Mouse (Mus musculus): Measurements from ENCODE around the gene Tmem219. TPM values are rescaled to one million over a fixed set of nuclear protein-coding genes. Genes with fewer than 3 reads are reported as not detected.

Gene Tmem219
- polyA plus RNA-seq, 1 experiment from 2014 or later = 51.9 TPM

GRCm38 (mm10) chr7:126959780-126960179 is 37.1 kb upstream of the Tmem219 start:
- no peaks in the 10 kb centered on the region for H3K4me1 ChIP-seq (replicated peaks; ENCODE audit: insufficient read depth, low read length)
- H3K9ac ChIP-seq (ENCODE audit: low read depth, low read length) = no peak overlapping the region
- DNase-seq (ENCODE audit: low spot score) (no peak), ATAC-seq (replicated peaks; ENCODE audit: low FRiP score, low read depth) (no peak)
- H3K4me2 ChIP-seq (ENCODE audit: low read length) = no peak overlapping the region
- 54% methylated on average over 9 of the region's 9 CpGs for WGBS
- H3K4me3 ChIP-seq (replicated peaks; ENCODE audit: low read depth, low read length) = no peak overlapping the region
- H3K27ac ChIP-seq = no peak overlapping the region
- no peak for TF ChIP-seq CTCF (IDR thresholded peaks at IDR 0.05; ENCODE audit: low read depth)
- no peaks in the 10 kb centered on the region for H3K27me3 ChIP-seq (ENCODE audit: insufficient read depth, low read length)
- H3K9me3 ChIP-seq (replicated peaks; ENCODE audit: low read length) = no peaks in the 10 kb centered on the region
- H3K36me3 ChIP-seq (ENCODE audit: insufficient read depth, low read length) = no peaks in the 10 kb centered on the region

DNA sequence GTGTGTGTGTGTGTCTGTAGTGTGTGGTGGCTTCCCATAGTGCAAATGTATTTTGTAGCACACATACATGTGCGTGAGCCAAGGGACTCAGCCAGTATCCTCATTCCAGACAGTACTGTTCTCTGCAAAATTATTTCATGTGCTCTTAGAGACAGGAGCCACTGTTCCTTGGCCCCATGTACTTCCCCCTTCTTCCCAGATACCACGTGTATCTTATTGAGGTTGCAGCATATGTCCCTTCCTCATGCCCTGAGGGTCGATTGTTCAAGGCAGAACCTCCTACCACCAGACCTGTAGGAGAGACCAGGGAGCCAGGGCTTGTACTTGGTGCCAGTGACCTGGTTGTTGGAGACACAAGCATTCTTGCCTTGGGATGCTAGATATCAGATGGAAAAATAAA is 32.4 kb upstream of the Tmem219 start:
- 51% methylated on average over 3 of the region's 3 CpGs for WGBS
- Histone ChIP-seq H3K27ac (no peak overlapping the region), H3K4me2 (ENCODE audit: low read length) (no peak overlapping the region), H3K9me3 (replicated peaks; ENCODE audit: low read length) (no peaks in the 10 kb centered on the region), H3K4me1 (replicated peaks; ENCODE audit: insufficient read depth, low read length) (peaks cover 2% of the 10 kb centered on the region; the same call in 1 of the 2 replicates), H3K4me3 (replicated peaks; ENCODE audit: low read depth, low read length) (no peak overlapping the region), H3K36me3 (ENCODE audit: insufficient read depth, low read length) (no peaks in the 10 kb centered on the region), H3K27me3 (ENCODE audit: insufficient read depth, low read length) (peaks cover 9% of the 10 kb centered on the region), H3K9ac (ENCODE audit: low read depth, low read length) (no peak overlapping the region)
- DNase-seq (ENCODE audit: low spot score) = no peak
- TF ChIP-seq CTCF (IDR thresholded peaks at IDR 0.05; ENCODE audit: low read depth) = no peak
- no peak for ATAC-seq (replicated peaks; ENCODE audit: low FRiP score, low read depth)

DNA sequence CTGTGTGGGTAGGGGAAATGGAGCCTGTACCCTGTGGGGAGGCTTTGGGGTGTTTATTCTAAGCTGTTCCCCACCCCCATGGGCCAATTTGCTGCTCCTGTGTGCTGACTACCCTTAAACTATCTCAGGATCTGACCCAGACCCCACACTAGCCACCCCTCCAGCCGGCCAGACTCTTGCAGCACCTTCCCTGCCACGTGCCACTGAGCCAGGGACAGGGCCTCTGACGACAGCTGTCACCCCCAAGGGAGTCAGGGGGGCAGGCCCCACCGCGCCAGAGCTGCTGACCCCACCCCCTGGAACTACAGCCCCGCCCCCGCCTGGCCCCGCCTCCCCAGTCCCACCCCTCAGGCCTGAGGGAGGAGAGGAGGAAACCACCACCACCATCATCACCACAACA is 29.9 kb upstream of the Tmem219 start:
- no peak for DNase-seq (ENCODE audit: low spot score)
- Histone ChIP-seq H3K9me3 (replicated peaks; ENCODE audit: low read length) (no peaks in the 10 kb centered on the region), H3K9ac (ENCODE audit: low read depth, low read length) (no peak overlapping the region), H3K36me3 (ENCODE audit: insufficient read depth, low read length) (no peaks in the 10 kb centered on the region), H3K4me3 (replicated peaks; ENCODE audit: low read depth, low read length) (no peak overlapping the region), H3K4me1 (replicated peaks; ENCODE audit: insufficient read depth, low read length) (peaks cover 10% of the 10 kb centered on the region; the same call in 1 of the 2 replicates), H3K27ac (no peak overlapping the region), H3K4me2 (ENCODE audit: low read length) (no peak overlapping the region), H3K27me3 (ENCODE audit: insufficient read depth, low read length) (peaks cover 12% of the 10 kb centered on the region)
- no peak for TF ChIP-seq CTCF (IDR thresholded peaks at IDR 0.05; ENCODE audit: low read depth)
- WGBS = 0% methylated on average over 8 of the region's 8 CpGs
- ATAC-seq (replicated peaks; ENCODE audit: low FRiP score, low read depth) = no peak; the same call in 1 of the 2 replicates

DNA sequence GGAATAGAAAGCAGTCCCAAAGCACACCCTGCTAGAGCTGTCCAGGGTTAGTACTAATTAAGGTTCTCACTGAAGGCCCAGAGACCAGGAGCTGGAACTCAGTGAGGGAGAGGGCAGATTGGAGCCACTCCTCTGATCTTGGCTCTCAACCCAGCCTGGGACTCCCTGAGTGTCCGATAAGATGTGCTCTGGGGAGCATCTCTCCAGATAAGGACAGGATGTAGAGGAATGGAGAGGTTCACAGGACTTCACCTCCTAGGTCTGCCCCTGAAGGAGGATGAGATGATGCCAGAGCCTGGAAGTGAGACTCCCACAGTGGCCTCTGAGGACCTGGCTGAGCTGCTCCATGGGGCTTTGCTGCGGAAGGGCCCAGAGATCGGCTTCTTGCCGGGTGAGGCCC is 29.0 kb upstream of the Tmem219 start:
- Histone ChIP-seq H3K27me3 (ENCODE audit: insufficient read depth, low read length) (peaks cover 12% of the 10 kb centered on the region), H3K9me3 (replicated peaks; ENCODE audit: low read length) (no peaks in the 10 kb centered on the region), H3K27ac (no peak overlapping the region), H3K4me1 (replicated peaks; ENCODE audit: insufficient read depth, low read length) (peaks cover 10% of the 10 kb centered on the region; the same call in 1 of the 2 replicates), H3K4me2 (ENCODE audit: low read length) (no peak overlapping the region), H3K36me3 (ENCODE audit: insufficient read depth, low read length) (no peaks in the 10 kb centered on the region), H3K9ac (ENCODE audit: low read depth, low read length) (no peak overlapping the region), H3K4me3 (replicated peaks; ENCODE audit: low read depth, low read length) (no peak overlapping the region)
- 20% methylated on average over 4 of the region's 4 CpGs for whole genome bisulfite sequencing
- ATAC-seq (replicated peaks; ENCODE audit: low FRiP score, low read depth) = no peak
- TF ChIP-seq CTCF (IDR thresholded peaks at IDR 0.05; ENCODE audit: low read depth) = no peak
- no peak for DNase-seq (ENCODE audit: low spot score)

- ATAC-seq (replicated peaks; ENCODE audit: low FRiP score, low read depth) (no peak), DNase-seq (ENCODE audit: low spot score) (no peak)
- WGBS = 6% methylated on average over 26 of the region's 26 CpGs
- Histone ChIP-seq H3K4me2 (ENCODE audit: low read length) (peak overlapping the region; percentile 98; the same call in 1 of the 2 replicates), H3K4me1 (replicated peaks; ENCODE audit: insufficient read depth, low read length) (peaks cover 10% of the 10 kb centered on the region; the same call in 1 of the 2 replicates), H3K9me3 (replicated peaks; ENCODE audit: low read length) (no peaks in the 10 kb centered on the region), H3K27ac (no peak overlapping the region), H3K27me3 (ENCODE audit: insufficient read depth, low read length) (peaks cover 12% of the 10 kb centered on the region), H3K4me3 (replicated peaks; ENCODE audit: low read depth, low read length) (no peak overlapping the region), H3K9ac (ENCODE audit: low read depth, low read length) (no peak overlapping the region), H3K36me3 (ENCODE audit: insufficient read depth, low read length) (no peaks in the 10 kb centered on the region)
- no peak for TF ChIP-seq CTCF (IDR thresholded peaks at IDR 0.05; ENCODE audit: low read depth)
These were observed 28.2 kb upstream of the Tmem219 start for GRCm38 (mm10) chr7:126950647-126951615.

DNA sequence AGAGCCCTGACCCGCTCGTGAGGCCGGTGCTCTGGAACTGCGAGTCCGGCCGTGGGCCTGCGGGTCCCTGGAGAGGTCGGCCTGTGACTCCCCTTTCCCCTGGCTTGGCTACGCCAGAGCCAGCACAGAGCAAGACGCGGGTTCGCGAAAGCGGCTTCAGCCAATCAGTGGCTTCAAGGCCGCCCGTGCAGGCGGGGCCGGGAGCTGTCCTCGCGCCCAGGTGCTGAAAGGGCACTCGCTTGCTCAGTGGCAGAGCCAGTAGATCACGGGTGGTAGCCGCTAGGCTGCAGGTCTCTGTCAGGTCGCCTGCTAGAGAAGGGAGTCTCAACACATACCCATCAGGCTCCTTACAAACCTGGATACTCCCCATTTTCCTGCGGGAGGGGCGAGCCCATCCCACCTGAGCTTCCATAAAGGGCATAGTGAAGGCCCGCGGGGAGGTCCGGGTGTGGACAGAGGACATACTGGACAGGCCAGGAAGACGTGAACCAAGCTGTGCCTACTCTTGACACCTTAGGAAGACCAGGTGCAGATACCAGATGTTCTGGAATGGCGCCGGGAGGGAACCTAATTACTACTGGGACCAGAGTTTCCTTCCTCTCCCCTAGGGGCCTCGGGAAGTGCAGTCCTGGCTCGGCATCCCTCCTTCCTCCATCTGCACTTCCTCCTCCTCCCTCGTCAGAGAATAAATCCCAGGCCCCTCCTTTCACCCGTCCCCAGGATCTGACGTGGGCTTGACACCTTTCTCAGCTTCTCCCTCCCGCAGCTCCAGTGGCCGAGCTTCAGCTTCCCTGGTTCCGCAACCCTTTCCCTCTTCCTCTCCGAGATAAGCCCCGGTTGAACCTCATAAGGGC is 27.3 kb upstream of the Tmem219 start, which contains the start of gene Sez6l2:
Sez6l2 (plus strand) TSS at position 771 of the 854 bp plus-strand sequence.
- Histone ChIP-seq H3K4me2 (ENCODE audit: low read length) (peak within 1 kb of the TSS; percentile 98), H3K27ac (no peak within 1 kb of the TSS), H3K4me1 (replicated peaks; ENCODE audit: insufficient read depth, low read length) (peaks cover 10% of the 10 kb centered on the region; the same call in 1 of the 2 replicates), H3K9me3 (replicated peaks; ENCODE audit: low read length) (no peaks in the 10 kb centered on the region), H3K4me3 (replicated peaks; ENCODE audit: low read depth, low read length) (peak within 1 kb of the TSS; percentile 42), H3K36me3 (ENCODE audit: insufficient read depth, low read length) (no peaks in the 10 kb centered on the region), H3K27me3 (ENCODE audit: insufficient read depth, low read length) (peaks cover 12% of the 10 kb centered on the region), H3K9ac (ENCODE audit: low read depth, low read length) (0 out of 2 replicates have a peak within 1 kb of the TSS, but pooled peaks have one; percentile 4)
- ATAC-seq (replicated peaks; ENCODE audit: low FRiP score, low read depth) = peak; percentile 82
- TF ChIP-seq CTCF (IDR thresholded peaks at IDR 0.05; ENCODE audit: low read depth) = no peak
- DNase-seq (ENCODE audit: low spot score) = peak; percentile 88
- 1% methylated on average over 41 of the region's 42 CpGs for WGBS
